Mouse (Mus musculus) thymus, postnatal 14 days (tissue): Measurements from ENCODE around the gene Ap1s2.

Experiments used
- DNase-seq: peaks from one replicate; pipeline ENCODE4 v3.0.0; 2021

Ap1s2 gene

DNA sequence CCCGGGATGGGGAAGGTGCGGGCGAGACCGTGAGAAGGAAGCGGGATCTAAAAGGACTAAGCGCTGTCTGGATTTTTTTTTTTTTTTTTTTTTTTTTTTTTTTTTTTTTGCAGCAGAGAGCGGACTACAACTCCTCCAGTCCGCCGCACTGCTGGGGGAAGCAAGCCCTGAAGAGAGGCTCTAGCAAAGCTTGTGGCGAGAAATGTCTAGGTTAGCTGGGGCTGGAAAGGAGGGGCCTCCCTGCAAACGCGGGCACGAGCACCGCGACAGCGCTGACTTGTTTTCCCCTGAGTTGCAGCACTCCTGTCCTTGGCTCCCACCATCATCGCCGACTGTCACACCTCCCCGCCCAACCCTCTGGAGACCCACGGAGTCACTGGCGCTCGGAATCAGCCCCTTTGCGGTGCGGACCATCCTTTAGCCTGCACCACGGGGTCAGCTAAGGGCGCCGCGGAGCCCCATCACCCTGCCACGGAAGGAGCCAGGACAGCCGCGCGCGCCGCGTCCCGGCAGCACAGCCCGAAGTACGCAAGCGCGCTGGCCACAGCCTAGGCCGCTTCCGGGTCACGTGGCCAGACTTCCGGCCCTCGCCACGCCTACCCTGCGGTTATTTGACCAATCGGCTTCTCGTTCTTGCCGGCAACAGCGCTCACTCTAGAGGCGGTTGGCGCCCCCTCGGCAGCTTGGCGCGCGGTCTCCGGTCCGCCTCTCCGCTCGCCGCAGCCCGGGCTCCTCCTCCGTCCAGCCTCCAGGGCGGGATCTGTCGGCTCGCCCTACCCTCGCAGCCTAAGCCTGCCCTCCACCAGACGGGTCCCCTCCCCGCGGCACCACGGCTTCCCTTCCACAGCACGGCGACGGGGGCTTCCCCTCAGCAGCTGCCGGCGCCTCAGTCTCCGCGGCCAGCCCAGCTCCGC lies at the start of gene Ap1s2:
TSS of gene Ap1s2 (plus strand) at position 681 of the 914 bp plus-strand sequence.
- DNase-seq = peak; percentile 94

DNA sequence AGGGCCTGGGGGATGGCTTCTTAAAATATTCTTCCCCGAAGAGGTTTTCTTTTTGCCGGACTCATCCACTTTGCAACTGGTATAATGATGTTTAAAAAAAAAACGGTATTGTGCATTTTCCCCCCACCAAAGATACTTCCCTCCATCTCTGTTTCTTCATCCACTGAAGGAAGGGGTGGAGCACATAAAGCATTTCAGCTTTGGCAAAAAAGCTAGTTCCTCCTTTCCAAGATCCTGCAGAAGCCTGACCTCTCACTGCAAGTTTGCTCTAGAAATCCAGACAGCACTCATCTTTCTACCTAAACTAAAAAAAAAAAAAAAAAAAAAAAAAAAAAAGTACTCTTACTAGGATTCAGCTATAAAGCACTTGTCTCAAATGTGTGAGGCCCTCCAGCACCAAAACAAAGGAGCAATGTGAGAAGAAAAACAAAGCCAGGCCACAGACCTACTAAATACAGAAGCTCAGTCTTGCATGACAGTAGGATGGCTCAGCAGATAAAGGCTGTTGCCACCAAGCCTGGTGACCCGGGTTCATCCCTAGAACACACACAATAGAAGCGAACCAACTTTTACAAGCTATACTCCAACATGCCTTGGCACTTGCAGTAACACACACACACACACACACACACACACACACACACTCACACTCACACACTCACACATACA lies 41.0 kb upstream of the Ap1s2 start:
- no peak for DNase-seq

DNA sequence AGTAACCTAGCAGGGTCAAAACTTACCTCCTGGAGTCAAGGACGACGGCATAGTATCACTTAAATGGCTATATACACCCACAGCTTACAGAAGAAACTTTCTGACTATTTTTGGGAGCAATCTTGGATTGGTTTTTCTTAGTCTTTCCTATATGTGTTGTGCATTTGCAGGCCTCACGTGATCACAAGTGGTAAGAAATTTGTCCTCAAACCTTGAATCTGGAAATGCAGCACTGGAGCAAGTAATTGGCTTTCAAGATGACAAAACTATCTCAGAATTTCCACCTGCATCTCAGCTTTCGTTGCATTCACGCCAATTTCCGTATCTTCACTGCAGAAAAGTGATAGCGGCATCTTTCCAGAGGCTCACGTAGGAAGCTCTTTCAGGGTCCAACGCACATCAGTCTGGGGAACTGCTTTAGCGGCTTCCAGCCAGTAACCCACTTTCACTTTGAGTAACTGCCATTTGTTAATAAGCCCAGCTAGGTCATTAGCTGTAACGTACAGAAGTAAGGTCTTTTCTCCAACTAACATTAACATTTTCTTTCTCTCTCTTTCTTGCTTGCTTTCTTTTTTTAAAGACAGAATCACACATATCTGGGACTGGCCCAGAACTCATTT lies 40.0 kb upstream of the Ap1s2 start:
- DNase-seq = no peak

DNA sequence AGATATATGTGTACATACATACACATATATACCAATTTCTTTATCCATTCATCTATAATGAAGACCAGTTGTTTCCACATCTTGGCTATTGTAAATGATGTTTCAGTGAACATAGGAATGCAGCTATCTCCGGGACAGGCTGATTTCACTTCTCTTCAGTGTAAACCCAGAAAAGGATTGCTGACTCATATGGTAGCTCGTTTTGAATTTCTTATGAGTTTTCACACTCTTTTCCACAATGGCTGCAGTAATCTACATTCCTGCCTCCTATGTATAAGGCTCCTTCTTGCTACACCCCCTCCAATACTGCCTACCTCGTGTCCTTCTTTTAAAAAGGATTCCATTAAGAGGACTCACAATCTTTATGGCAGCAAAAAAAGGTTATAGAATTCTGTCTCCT lies 32.9 kb upstream of the Ap1s2 start:
- DNase-seq = no peak

DNA sequence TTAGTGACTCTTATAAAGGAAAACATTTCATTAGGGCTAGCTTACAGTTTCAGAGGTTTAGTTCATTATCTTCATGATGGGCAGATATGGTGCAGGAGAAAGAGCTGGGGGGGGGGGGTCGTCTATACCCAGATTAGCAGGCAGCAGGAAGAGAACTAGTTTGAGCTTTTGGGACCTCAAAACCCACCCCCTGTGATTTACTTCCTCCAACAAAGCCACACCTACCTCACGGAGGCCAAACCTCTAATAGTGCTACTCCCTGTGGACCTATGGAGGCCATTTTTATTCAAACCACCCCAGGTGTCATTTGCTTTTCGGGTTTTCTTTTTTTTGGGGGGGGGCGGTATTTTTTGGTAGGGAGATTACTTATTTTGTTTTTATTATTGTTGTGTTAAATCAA lies 32.2 kb upstream of the Ap1s2 start:
- DNase-seq = no peak

DNA sequence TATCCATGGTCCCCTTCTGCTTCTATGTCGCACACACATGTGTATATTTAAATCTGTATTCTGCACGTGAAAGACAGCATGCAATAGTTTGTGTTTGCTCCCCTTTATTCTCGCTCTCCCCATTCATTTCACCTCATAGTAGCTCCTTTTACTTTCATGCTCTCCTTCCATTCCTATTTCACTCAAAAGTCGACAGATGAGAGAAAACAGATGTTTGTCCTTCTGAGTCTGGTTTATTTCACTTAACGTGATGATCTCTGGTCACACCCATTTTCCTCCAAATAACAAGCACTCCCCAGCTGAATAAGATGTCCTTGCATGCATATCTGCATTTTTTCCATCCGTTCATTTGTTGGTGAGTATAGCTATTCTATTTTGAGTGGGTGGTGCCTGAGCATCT lies 29.8 kb upstream of the Ap1s2 start:
- no peak for DNase-seq

DNA sequence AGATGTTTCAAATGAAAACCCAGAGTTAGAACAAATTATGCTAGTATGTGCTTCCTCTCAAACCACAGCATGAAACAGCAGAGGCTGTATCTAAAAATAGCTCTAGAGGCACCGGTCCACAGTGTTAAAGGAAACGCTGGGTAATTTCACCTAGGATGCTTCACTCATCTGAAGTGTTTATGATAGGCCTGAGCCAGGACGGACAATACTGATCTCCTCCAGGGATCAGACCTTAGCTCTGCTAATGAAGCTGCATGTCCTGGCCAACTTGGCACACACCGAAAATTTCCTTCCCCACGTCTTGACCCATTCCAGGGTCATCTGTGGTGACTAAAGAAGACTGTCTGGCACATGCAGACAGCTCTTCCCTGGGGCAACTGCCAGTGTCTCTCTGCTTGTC lies 29.4 kb upstream of the Ap1s2 start:
- DNase-seq = peak; percentile 2

DNA sequence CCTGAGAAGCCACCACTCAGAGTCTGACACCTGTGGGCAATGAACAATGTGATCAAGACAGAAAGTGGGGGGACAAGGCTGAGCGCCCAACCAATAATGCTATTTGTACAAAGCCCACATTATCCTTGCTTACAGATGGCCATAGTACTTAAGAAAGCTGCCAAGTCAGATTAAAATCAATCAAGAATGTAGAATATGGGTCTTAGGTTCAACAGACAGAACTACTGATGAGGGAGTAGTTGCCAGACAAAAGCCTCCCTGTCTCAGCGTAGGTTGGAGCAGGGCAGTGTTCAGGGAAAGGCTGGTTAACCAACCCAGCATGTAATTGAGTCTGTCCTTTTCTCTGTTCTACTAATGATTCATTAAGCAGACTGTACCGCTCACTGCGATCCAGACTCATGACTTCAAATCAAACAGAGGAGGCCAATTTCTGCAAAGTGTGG lies 23.3 kb upstream of the Ap1s2 start:
- no peak for DNase-seq

DNA sequence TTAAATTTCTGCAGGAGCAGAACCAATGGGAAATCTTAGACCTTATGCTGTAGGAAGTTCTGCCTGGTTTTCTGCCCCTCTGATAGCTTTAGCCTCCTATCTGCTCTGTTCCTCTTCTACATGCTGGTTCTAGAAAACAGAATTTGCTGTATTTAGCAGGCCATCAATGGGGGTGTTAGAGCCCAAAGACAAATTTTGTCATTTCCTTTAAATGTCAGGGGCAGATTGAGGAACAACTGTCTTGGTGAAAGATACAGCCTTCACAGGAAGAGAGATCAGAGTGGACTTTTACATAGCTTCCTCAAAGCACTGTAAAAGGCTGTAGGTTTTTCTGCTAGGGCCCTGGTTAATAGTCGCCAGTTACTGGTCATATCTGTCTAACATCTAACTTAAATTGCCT lies 11.5 kb upstream of the Ap1s2 start:
- no peak for DNase-seq

DNA sequence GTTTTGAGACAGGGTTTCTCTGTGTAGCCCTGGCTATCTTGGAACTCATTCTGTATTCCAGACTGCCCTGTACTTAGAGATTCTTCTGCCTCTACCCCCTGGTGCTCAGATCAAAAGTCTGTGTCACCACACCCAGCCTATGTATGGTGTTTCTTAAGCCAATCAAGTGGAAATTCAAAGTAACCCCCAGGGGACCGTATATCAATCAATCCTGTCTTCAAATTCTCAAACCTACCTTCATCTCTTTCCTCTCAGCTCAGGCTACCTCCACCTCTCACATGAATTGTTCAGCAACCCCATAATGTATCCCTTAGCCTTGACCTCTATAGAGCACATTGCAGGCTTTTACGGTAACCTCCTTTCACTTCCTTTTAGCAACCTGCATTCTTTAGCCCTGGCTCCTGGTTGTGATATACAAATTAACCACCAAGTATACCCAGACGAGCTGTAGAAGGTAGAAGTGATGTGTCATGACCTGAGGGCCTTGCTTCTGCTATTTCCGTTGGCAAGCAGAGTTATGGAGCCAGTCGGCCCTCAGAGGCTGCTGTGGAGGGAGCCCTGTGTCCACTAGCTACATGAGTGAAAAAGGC lies 9.3 kb upstream of the Ap1s2 start:
- DNase-seq = no peak

DNA sequence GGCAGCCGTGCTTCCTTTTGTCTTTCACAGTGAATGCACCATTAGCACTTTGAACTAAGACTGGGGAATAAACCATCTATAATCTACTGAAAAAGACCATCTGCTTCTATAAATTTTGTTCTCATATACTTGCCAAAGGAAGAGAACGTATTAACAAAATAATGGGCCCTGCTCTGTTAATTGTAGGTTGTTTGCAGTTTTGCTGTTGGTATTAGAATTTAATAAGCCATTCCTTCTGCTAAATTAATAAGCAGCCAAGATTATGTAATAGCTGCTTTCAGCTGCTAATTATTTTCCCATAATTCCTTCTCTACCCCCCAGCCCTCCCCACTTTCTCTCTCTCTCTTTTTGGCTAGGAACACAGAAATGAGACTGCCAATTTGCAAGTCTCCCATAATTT lies 2.0 kb upstream of the Ap1s2 start:
- DNase-seq = no peak

DNA sequence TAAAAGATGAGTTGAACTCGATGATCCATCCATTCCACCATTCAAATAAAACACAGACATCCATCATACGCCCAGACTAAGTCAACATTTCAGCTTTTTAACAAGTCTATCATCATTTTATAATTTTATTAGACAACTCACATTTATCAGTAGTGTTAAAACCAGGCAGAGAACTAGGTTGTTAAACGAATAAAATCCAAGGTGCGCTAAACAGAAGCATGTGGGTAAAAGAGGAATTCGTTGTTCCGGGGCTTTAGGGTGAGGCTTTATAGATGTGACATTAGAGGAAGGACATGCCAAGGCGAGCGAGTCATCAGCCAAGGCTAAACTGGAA lies 847 bp upstream of the Ap1s2 start:
- no peak for DNase-seq

DNA sequence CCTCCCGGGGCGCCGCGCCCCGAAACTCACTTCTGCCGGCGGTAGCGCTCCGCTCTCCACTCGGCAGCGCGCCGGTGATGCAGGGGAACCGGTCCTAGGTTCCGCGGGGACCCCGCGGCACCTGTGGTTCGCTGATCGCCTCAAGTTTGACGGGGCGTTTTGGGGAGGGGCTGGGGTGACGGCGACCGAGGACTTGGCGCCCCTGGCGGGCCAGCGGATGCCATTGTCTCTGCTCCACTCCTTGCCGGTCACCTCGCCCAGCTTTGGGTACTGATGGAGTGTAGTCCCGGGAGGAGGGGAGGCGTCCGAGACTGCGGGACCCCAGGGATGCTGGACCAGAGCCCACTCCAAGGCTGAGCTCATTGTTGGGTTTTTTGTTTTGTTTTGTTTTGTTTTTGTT lies 564 bp downstream of the Ap1s2 start:
- DNase-seq = peak; percentile 63

DNA sequence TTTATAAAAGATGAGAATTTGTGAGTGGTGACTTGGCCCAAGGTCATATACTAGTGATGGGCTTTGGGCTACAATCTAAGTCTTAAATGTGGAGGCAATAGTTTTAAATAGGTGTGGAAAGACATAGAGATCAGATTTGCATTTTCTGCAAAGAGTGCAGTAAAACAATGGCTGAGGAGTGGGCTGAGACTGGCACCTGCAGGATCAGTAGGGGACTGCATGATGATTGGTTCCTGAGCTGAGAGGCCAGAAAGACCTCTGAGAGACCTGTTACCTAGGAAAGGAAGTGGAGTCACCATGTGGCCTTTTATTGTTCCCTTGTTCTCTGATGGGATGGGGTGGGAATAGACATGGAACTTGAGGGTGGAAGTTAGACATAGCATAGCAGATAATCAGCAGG lies 4.0 kb downstream of the Ap1s2 start:
- peak; percentile 55 for DNase-seq

DNA sequence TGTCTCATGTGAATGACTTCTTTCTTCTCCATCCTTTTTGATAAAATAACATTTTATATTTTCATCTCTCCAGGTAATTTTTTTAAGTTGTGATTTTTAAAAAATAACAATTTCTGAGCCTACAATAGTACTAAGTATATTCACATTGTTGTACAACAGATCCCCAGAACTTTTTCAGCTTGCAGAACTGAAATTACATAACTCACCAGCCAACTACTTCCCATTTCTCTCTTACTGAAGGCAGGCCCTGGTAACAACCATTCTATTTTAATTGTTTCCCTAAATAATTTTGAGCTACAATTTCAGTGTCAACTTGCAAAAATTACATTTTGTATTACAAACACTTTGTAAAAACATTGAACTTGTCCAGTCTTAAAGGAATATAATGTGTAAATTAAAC lies 20.7 kb downstream of the Ap1s2 start:
- DNase-seq = no peak

DNA sequence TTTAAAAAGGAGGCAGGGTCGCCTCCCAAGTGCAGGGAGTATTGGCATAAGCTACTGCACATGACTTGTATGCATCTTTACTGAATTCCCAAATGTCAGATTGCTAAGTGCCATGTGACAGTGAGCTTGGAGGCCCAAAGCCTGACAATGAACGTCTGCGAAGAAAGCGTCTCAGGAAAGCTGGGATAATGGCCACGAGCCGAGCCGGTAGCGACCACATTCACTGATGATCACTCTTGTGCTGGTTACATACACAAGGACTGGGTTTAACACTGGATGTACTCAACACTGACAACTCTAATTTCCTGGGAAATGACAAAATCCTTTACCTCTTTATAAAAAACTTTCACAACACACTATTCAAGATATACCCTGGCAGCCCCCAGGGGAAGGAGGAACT lies 25.9 kb downstream of the Ap1s2 start:
- no peak for DNase-seq

DNA sequence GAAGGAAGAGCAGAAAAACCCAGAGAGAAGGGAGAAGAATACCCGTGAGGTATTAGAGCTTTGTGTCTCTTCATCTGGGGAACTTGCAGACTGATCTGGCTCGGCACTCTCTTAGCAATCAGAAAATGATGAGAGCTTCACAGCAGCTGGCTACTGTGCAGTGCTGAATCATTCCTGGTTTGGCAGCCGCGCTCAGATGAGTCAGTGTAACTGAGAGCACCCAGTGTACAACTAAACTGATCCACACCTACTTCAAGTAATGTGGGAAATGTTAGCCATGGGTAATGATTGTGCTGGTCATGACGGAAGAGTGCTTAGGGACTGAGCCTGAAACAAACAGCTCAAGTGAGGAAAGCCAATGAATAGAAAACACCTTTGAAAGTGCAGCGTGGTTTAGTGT lies 29.8 kb downstream of the Ap1s2 start:
- no peak for DNase-seq

DNA sequence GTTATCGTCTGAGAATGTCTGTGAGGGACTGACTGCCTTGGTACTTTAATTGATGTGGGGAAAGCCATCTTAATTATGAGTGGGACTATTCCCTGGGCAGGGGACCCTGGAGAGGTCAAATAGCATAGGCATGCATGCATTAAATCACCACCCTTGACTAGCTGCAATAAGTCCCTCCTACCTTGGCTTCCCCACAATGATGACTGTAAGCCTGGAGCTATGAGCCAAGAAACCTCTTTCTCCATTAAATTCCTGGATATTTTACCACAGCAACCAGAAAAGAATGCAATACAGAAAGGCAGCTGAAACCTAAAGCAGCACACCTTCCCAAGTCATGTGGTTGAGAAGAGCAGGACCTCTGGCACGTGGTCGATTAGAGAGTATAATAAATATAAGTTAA lies 35.6 kb downstream of the Ap1s2 start:
- no peak for DNase-seq

DNA sequence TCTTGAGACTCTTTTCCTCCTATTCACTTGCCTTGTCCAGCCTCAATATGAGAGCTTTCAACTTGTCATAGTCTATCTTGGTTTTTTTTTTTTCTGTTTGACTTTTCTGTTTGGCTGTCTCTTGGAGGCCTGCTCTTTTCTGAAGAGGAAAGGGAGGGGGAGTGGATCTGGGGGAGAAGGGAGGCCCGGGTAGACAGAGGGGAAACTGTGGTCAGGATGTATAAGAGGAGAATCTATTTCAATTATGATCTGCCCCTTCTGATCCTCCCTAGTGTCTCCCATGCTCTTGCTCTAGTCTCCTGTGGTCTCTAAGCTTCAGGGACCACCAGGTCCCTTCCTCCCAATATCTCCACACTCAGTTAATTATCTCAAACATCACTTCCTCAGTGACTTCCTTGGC lies 42.8 kb downstream of the Ap1s2 start:
- DNase-seq = no peak

DNA sequence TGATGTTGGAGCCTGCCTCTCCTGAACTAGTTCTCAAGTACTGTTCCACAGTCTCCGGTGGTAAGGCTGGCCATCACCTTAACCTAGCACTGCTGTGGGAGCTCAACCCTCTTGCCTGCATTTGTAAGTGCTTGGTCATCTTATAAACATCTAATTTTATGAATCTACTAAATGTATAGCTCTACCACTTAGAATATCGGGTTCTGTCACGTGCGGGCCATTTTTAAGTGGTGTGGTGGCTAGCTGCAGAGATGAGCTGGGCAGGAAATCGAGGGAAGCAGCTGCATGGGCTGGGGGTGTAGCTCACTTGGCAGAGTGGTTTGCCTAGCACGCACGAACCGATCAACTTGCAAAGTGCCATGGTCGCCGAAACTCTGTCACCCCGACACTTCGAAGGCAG lies 48.6 kb downstream of the Ap1s2 start:
- no peak for DNase-seq

DNA sequence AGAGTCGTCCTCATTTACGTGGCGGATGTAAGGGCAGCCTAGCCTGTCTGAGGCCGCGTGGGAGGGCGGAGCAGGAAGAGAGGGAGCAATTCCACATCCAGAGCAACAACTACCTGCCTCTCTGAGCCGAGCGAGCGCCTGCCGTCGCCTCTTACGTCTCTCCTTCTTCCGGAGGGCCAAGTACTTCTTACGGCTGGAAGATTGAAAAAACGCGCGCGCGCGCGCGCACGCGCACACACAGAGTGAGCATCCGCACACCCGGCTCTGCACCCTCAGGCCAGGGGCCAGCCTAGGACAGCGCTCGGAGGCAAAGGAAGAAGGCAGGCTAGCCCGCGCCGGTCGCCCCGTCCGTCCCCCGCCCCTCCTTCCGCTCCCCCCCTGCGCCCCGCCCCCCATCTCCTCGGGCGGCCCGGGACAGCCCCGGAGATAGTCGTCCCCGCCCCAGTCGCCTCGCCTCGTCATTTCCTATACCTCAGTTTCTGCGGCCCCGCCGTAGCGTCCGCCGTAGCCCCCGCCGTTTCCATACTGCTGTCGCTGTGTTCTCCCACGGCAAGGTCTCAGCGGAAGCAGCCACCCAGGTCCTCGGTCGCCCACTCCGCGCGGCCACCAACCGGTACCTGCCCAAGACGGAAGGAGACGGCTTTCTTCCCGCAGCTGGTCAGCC lies 49.1 kb downstream of the Ap1s2 start:
- peak; percentile 83 for DNase-seq

DNA sequence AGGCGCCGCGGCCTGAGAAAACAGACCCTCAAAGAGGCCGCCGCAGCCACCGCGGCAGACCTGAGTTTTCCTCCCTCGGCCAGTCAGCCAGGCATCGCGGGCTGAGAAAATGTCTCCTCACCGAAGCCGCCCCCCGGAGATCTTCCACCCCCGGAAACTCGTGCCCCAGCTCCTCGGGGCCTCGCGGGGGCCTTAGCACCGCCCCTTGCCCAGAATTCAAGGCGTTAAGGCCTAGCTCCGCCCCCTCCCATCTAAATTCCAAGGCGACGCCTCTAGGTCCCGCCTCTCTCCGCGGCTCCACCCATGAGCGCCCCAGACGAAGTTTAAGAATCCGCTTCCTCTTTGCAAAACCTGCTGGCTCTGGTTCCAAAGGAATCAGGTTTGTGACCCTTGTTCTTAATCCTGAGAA lies 49.7 kb downstream of the Ap1s2 start, which contains the start of gene Zrsr2:
TSS of gene Zrsr2 (minus strand) at position 195 of the 409 bp plus-strand sequence.
- peak; percentile 93 for DNase-seq

DNA sequence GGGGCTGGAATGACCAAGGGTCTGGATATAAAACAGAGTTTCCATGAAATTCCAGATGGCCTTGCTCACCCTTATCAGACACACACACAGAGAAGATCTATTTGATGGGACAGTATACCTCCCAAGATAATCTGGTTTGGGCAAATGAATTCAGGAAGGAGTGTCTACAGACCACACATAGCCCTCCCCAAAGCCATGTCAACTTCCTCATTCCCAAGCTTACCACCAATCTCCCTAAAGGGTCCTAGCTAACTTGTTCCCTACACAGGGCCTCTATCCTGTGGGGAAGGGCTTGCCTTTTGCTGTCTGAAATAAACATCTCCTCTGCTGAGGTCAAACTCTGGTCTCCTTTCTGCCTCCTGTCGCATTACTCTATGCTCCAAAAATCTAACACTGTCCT lies 72.3 kb downstream of the Ap1s2 start:
- DNase-seq = no peak
